Mouse (Mus musculus) limb, embryonic 14.5 days (tissue): ENCODE data around the gene Hspd1. TPM values are rescaled to one million over a fixed set of nuclear protein-coding genes. Genes with fewer than 3 reads are reported as not detected.
A peak's percentile ranks its signal among the peaks of the same experiment; 100 is the strongest.

Source experiments
- ATAC-seq: fragments of 200-750 bp; cut with Nextera tagmentation; 2 replicates; pipeline ENCODE4 v1.8.0; 2017; ENCODE audit warnings: low read depth, moderate number of reproducible peaks, moderate TSS enrichment; ENCODE audit not compliant: low FRiP score
- DNase-seq: peaks from one replicate; pipeline ENCODE4 v3.0.0-alpha.2; 2015; ENCODE audit warnings: low spot score
- H3K27ac ChIP-seq: fragments of 300-500 bp; sonication (generic); replicated peaks from 2 replicates; pipeline ENCODE4 v1.5.1; 2014; ENCODE audit warnings: low read depth, mild to moderate bottlenecking, low read length, moderate library complexity, mixed read lengths
- H3K27me3 ChIP-seq: fragments of 300-500 bp; sonication (generic); 2 replicates; pipeline ENCODE4 v1.6.1; 2014; ENCODE audit warnings: low read length, mixed read lengths; ENCODE audit not compliant: control insufficient read depth, insufficient read depth
- H3K36me3 ChIP-seq: fragments of 300-500 bp; sonication (generic); 2 replicates; pipeline ENCODE4 v1.6.1; 2014; ENCODE audit warnings: mild to moderate bottlenecking, low read length, moderate library complexity, mixed read lengths; ENCODE audit not compliant: control insufficient read depth, insufficient read depth
- H3K4me1 ChIP-seq: fragments of 300-500 bp; sonication (generic); 2 replicates; pipeline ENCODE4 v1.6.1; 2014; ENCODE audit warnings: antibody characterized with exemption, low read length, mixed read lengths; ENCODE audit not compliant: control insufficient read depth, insufficient read depth
- H3K4me2 ChIP-seq: fragments of 300-500 bp; sonication (generic); replicated peaks from 2 replicates; pipeline ENCODE4 v1.6.1; 2014; ENCODE audit warnings: low read depth, mild to moderate bottlenecking, low read length, moderate library complexity; ENCODE audit not compliant: severe bottlenecking
- H3K4me3 ChIP-seq: fragments of 300-500 bp; sonication (generic); replicated peaks from 2 replicates; pipeline ENCODE4 v1.5.1; 2014; ENCODE audit warnings: low read length
- H3K9ac ChIP-seq: fragments of 300-500 bp; sonication (generic); 2 replicates; pipeline ENCODE4 v1.6.1; 2014; ENCODE audit warnings: mild to moderate bottlenecking, low read depth, low read length, moderate library complexity; ENCODE audit not compliant: severe bottlenecking
- H3K9me3 ChIP-seq: fragments of 300-500 bp; sonication (generic); 2 replicates; pipeline ENCODE4 v1.6.1; 2016; ENCODE audit warnings: low read length; ENCODE audit not compliant: control insufficient read depth
- POLR2A ChIP-seq: fragments of 200-500 bp; IDR thresholded peaks from 2 replicates; pipeline ENCODE4 v1.8.0; 2012; ENCODE audit warnings: inconsistent platforms, mild to moderate bottlenecking, moderate library complexity, borderline replicate concordance; ENCODE audit not compliant: insufficient read depth, insufficient read length; ENCODE audit errors: extremely low read depth
- WGBS: fragments of 180-500 bp; shearing (Covaris S2); extraction: QIAGEN DNeasy Blood & Tissue Kit; methylation state at CpG from one replicate; pipeline ENCODE4 v1.1.7; 2014; 5-methylcytosine and 5-hydroxymethylcytosine counted together
- polyA plus RNA-seq, 2 experiments: library from polyadenylated mRNA; depleted of rRNA in 1 of 2; stranded (reverse) in 1 of 2; unstranded in 1 of 2; fragments of >200 nt; fragmentation: Nextera tagmentation in 1 of 2; extraction: Ambion mirVana in 1 of 2; gene quantifications; 2 replicates each; pipeline versions ENCODE4 v1.2.1 to v1.2.3; 2012 to 2014

Gene Hspd1
- polyA plus RNA-seq, 2 experiments, result 161 to 252 TPM

DNA sequence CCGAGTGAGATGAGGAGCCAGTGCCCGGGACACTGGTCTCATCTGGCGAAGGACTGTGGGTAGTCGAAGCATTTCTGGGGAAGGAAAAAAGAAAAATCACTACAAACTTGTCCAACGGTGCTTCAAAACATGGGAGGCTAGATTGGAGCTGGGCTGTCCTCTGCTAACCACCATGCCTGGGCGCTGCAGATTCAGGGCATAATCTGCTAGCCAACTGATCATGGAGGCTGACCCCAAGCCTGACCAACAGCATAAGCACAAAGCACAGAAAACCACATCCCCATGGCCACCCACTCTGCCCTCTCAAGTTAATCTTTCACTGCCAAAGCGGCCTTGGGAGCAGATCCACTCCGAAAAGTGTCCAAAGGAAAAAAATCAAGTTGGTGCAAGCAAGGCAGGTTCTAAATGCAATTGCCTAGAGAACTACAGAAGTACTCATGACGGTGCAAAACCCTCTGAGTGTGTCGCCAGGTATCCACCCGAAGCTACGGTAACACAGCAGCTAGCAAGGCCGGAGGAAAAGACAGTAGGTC is 1.1 kb downstream of the Hspd1 start:
- DNase-seq (no peak), ATAC-seq (no peak)
- peaks cover 42% of the 10 kb centered on the region for H3K36me3 ChIP-seq
- no peak for TF ChIP-seq POLR2A
- H3K4me2 ChIP-seq, result peak overlapping the region; percentile 90
- H3K9me3 ChIP-seq, result no peaks in the 10 kb centered on the region
- H3K4me1 ChIP-seq, result peaks cover 19% of the 10 kb centered on the region
- peak overlapping the region; percentile 95 for H3K27ac ChIP-seq
- H3K4me3 ChIP-seq, result peak overlapping the region; percentile 90
- H3K9ac ChIP-seq, result peak overlapping the region; percentile 95
- no peaks in the 10 kb centered on the region for H3K27me3 ChIP-seq
- WGBS, result 1% methylated on average over 13 of the region's 13 CpGs

DNA sequence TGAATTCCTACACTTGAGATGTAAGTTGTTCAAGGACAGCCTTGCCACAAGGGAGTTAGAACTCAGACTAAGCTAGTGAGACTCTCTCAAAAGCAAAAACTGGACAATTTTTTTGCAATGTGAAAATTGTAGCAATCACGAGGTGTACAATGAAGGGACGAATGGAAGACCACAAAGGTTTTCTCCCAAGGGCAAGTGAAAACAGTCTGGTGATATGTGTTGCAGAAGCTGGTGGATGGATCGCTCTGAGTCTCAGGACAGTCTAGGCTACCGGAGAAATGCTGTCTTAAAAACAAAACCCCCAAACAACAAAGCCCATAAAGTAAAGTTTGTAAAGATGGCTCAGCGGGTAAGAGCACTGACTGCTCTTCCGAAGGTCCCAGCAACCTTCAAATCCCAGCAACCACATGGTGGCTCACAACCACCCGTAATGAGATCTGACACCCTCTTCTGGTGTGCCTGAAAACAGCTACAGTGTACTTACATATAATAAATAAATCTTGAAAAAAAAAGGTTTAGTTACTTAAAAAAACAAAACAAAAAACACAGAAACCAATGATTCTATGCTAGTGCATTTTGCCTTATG is 2.2 kb downstream of the Hspd1 start:
- Histone ChIP-seq H3K27me3 (no peaks in the 10 kb centered on the region), H3K9ac (no peak overlapping the region), H3K36me3 (peaks cover 46% of the 10 kb centered on the region), H3K4me2 (peak overlapping the region; percentile 90), H3K27ac (no peak overlapping the region), H3K9me3 (no peaks in the 10 kb centered on the region), H3K4me1 (peaks cover 19% of the 10 kb centered on the region), H3K4me3 (peak overlapping the region; percentile 90)
- no peak for TF ChIP-seq POLR2A
- WGBS, result 52% methylated on average over 7 of the region's 7 CpGs
- no peak for ATAC-seq
- DNase-seq, result no peak

DNA sequence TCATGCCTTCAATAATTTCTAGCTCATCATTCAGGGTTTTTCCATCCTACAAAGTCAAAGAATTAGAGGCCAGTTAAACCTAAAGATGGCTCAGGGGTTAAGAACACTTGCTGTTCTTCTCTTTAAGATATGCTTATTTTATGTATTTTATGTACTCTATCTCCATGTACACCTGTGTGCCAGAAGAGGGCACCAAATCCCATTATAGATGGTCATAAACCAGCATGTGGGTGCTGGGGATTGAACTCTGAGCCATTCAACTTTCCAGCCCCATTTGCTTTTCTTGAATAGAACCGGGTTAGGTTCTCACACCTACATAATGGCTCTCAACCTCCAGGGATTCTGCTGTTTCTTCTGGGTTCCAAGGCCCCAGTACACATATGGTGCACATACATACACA is 5.9 kb downstream of the Hspd1 start:
- Histone ChIP-seq H3K36me3 (peaks cover 76% of the 10 kb centered on the region), H3K27ac (no peak overlapping the region), H3K27me3 (no peaks in the 10 kb centered on the region), H3K4me2 (no peak overlapping the region), H3K9ac (no peak overlapping the region), H3K9me3 (no peaks in the 10 kb centered on the region), H3K4me1 (peaks cover 13% of the 10 kb centered on the region), H3K4me3 (no peak overlapping the region)
- no peak for DNase-seq
- 64% methylated on average over 1 of the region's 1 CpGs for WGBS
- ATAC-seq, result no peak
- no peak for TF ChIP-seq POLR2A

DNA sequence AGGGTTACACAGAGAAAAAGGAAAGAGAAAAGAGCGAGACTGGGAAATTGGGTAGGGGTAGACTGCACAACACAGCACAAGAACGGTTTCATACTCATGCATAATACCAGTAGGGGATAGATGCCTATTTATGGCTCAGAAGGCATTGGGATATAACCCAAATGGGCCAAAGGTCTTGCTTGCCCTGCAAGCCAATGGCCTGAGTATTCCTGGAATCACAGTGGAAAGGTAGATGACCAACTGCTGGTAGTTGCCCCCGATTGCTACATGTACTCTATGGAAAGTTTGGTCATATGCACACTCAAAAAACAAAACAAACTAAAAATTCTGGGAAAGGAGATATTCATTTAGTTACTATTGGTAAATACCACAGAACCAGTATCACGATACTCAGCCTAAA is 8.4 kb downstream of the Hspd1 start:
- Histone ChIP-seq H3K9ac (no peak overlapping the region), H3K4me3 (no peak overlapping the region), H3K36me3 (peaks cover 75% of the 10 kb centered on the region), H3K27ac (no peak overlapping the region), H3K9me3 (no peaks in the 10 kb centered on the region), H3K4me1 (no peaks in the 10 kb centered on the region), H3K27me3 (no peaks in the 10 kb centered on the region), H3K4me2 (no peak overlapping the region)
- WGBS, result 94% methylated on average over 4 of the region's 4 CpGs
- no peak for TF ChIP-seq POLR2A
- no peak for DNase-seq
- ATAC-seq, result no peak

DNA sequence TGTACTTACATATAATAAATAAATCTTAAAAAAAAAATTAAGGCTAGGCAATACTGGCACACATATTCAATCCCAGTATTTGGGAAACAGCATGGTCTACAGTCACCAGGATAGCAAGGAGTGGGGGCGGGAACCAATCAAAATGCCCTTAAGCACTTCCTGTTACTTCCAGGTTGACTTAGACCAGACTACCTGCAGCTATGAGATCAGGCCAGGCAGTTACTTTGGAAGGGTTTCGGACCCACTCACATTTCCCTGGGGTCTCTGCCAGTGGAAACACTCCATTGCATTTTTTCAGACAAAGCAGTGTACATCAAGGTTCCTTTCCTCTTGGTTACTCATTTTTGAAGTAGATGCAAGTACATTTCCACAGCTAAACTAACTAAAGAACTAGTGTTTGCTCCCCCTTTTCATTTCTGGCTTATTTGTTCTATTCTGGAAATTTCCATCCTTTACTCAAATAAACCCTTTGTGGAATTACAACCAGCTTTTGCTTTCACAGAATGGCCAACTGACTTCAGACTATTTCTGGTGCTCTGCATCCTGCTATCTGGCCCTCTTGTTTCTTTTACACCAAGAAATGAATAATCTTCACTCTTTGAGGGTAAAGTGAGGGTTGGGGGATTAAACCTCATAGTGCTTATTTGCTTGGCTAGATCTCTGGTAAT is 11.1 kb downstream of the Hspd1 start:
- Histone ChIP-seq H3K36me3 (peaks cover 58% of the 10 kb centered on the region), H3K4me3 (no peak overlapping the region), H3K9me3 (no peaks in the 10 kb centered on the region), H3K9ac (no peak overlapping the region), H3K4me2 (no peak overlapping the region), H3K27ac (no peak overlapping the region), H3K27me3 (no peaks in the 10 kb centered on the region), H3K4me1 (no peaks in the 10 kb centered on the region)
- ATAC-seq (no peak), DNase-seq (no peak)
- TF ChIP-seq POLR2A, result no peak
- 87% methylated on average over 2 of the region's 2 CpGs for WGBS
